ENCODE assay signal across 17 mouse cellular contexts in the genomic region with DNA sequence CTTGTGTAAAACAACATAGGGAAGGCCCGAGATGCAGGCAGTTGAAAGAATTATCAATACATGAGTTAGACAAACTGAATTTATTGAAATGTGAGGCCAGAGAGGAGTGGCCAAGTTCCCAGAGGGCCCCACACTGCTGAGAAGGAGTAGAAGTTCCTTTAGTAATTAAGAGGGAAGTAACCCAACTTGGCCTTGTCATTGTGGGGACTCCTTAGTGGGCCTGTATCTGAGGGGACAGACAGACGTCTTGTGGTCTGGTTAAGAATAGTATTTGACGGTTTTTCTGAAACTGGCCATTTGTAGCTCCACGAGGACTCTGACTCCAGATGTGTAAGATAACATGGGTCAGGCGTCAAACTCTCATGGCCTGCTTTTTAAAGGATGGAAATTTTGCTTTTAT. TPM values are rescaled to one million over a fixed set of nuclear protein-coding genes. Genes with fewer than 3 reads are reported as not detected.
DNase-seq lines count a peak whose midpoint lies in the region; ATAC-seq lines count a peak whose summit lies in the region.
"Had no signal": no experiment of that assay in that cellular context is flagged by ENCODE, and none has a peak within 500 bp of the region (broad histone marks: within the 10 kb centered on the region; RNA-seq: fewer than 3 reads in every experiment).

No protein-coding gene starts in this region.

- no peak for DNase-seq in layer of hippocampus, postnatal 36 days
- DNase-seq: adrenal gland, adult 2 months; adrenal gland, postnatal 10 days; adrenal gland, postnatal 25 days; cerebellum, adult 11 months; cerebellum, adult 18-20 months; cerebellum, adult 8-10 months; cerebellum, adult 9-11 months; cerebellum, postnatal 14 days; cerebellum, postnatal 36 days had no signal

- peak; percentile 72 for ATAC-seq in common myeloid progenitor, adult 5-6 weeks (replicated peaks; ENCODE audit: low read depth, poor library complexity, severe bottlenecking)
- peak; percentile 45 for ATAC-seq in granulocyte monocyte progenitor cell, adult 5-6 weeks (replicated peaks; ENCODE audit: poor library complexity, severe bottlenecking)
- ATAC-seq in megakaryocyte progenitor cell, adult 5-6 weeks (replicated peaks; ENCODE audit: poor library complexity): peak; percentile 61
- no peak for ATAC-seq in erythroblast, adult 5-6 weeks (replicated peaks; ENCODE audit: low FRiP score, poor library complexity, severe bottlenecking)
- ATAC-seq: forebrain, embryonic 14.5 days; forebrain, embryonic 16.5 days had no signal

RNA-seq across cellular contexts. Expression of gene Npy, which starts 40.7 kb away (rescaled TPM):
- 0.46 TPM in 1 of 2 replicates, not detected in the other for total RNA-seq in common myeloid progenitor, adult 5-6 weeks (2017)
- not detected in 2 replicates for total RNA-seq in granulocyte monocyte progenitor cell, adult 5-6 weeks (2014; fragmentation: Nextera tagmentation)
- total RNA-seq in granulocyte monocyte progenitor cell, adult 5-6 weeks (2017): not detected in 2 replicates
- total RNA-seq in megakaryocyte progenitor cell, adult 5-6 weeks (2015): not detected in 2 replicates
- total RNA-seq in megakaryocyte progenitor cell, adult 5-6 weeks (2017): not detected in 2 replicates
- 100 to 1,000 TPM; 126 to 154 TPM for total RNA-seq in layer of hippocampus, postnatal 36 days (2021)
- not detected in 2 replicates for total RNA-seq in erythroblast, adult 5-6 weeks (2015; ENCODE audit: low replicate concordance)
- total RNA-seq in erythroblast, adult 5-6 weeks (2017; ENCODE audit: low replicate concordance): not detected in 2 replicates
- total RNA-seq: MEL had no signal

Comparison
In these comparisons a context has a peak if more than half of its experiments do, and no peak if none do; other contexts are left out.
1. RNA of gene Npy, which starts 40.7 kb away (total RNA-seq): 126 to 154 TPM in layer of hippocampus, postnatal 36 days; 0.46 TPM in common myeloid progenitor, adult 5-6 weeks, not detected in granulocyte monocyte progenitor cell, adult 5-6 weeks, not detected in megakaryocyte progenitor cell, adult 5-6 weeks and not detected in erythroblast, adult 5-6 weeks; every median in the first group is over 10 times any median in the second.